Mouse (Mus musculus): ENCODE data around the gene Upk3b.

GRCm38 (mm10) chr5:136057085-136057484, 18.8 kb downstream of the Upk3b start:
- no peak for TF ChIP-seq EP300 (IDR thresholded peaks at IDR 0.05; ENCODE audit: low read depth)
- no peak for TF ChIP-seq CTCF (IDR thresholded peaks at IDR 0.05; ENCODE audit: low read depth)
